Mouse (Mus musculus) thymus, postnatal 25 days (tissue): Measurements from ENCODE around the gene Ift81.
"Not testable (repeated sequence)": the region's sequence is repeated elsewhere in the genome, so short reads cannot be mapped to it uniquely, and the experiment has no call there.

Experiments used
- DNase-seq: peaks from one replicate; pipeline ENCODE4 v3.0.0; 2022

The Ift81 gene

GRCm38 (mm10) chr5:122613908-122614732 lies at the start of gene Ift81:
Gene Ift81, minus strand, starts transcription at chr5:122614518.
- peak; percentile 97 for DNase-seq

- no peak for DNase-seq
Measured at GRCm38 (mm10) chr5:122662501-122662900, 48.2 kb upstream of the Ift81 start.

- DNase-seq, result no peak
Measured at GRCm38 (mm10) chr5:122656808-122657207, 42.5 kb upstream of the Ift81 start.

GRCm38 (mm10) chr5:122654268-122654573 lies 39.9 kb upstream of the Ift81 start:
- DNase-seq, result no peak

- no peak for DNase-seq
Measured at GRCm38 (mm10) chr5:122653446-122654267, 39.3 kb upstream of the Ift81 start.

GRCm38 (mm10) chr5:122653112-122653445 lies 38.8 kb upstream of the Ift81 start:
- DNase-seq, result peak; percentile 43

- DNase-seq, result peak; percentile 31
Measured at GRCm38 (mm10) chr5:122652506-122652905, 38.2 kb upstream of the Ift81 start.

- DNase-seq, result peak; percentile 54
Measured at GRCm38 (mm10) chr5:122650100-122650499, 35.8 kb upstream of the Ift81 start.

GRCm38 (mm10) chr5:122649264-122649663 lies 34.9 kb upstream of the Ift81 start:
- DNase-seq, result no peak

- DNase-seq, result not testable (repeated sequence)
Measured at GRCm38 (mm10) chr5:122647952-122648374, 33.6 kb upstream of the Ift81 start.

- DNase-seq, result no peak
Measured at GRCm38 (mm10) chr5:122647256-122647924, 33.1 kb upstream of the Ift81 start.

GRCm38 (mm10) chr5:122646050-122646449 lies 31.7 kb upstream of the Ift81 start:
- peak; percentile 33 for DNase-seq

- DNase-seq, result no peak
Measured at GRCm38 (mm10) chr5:122645290-122645689, 31.0 kb upstream of the Ift81 start.

GRCm38 (mm10) chr5:122644111-122644607 lies 29.8 kb upstream of the Ift81 start:
- peak; percentile 54 for DNase-seq

- no peak for DNase-seq
Measured at GRCm38 (mm10) chr5:122643701-122644100, 29.4 kb upstream of the Ift81 start, which contains the start of gene P2rx7. Gene P2rx7, plus strand, starts transcription at chr5:122643911.

- no peak for DNase-seq
Measured at GRCm38 (mm10) chr5:122639986-122640385, 25.7 kb upstream of the Ift81 start.

- DNase-seq, result no peak
Measured at GRCm38 (mm10) chr5:122639517-122639916, 25.2 kb upstream of the Ift81 start.

- no peak for DNase-seq
Measured at GRCm38 (mm10) chr5:122638296-122638695, 24.0 kb upstream of the Ift81 start.

- no peak for DNase-seq
Measured at GRCm38 (mm10) chr5:122636958-122637357, 22.6 kb upstream of the Ift81 start.

GRCm38 (mm10) chr5:122636308-122636707 lies 22.0 kb upstream of the Ift81 start:
- no peak for DNase-seq

GRCm38 (mm10) chr5:122635228-122635627 lies 20.9 kb upstream of the Ift81 start:
- DNase-seq, result no peak

- peak; percentile 84 for DNase-seq
Measured at GRCm38 (mm10) chr5:122627243-122627642, 12.9 kb upstream of the Ift81 start.

- DNase-seq, result no peak
Measured at GRCm38 (mm10) chr5:122625565-122626252, 11.4 kb upstream of the Ift81 start.
